Mouse (Mus musculus) forebrain, embryonic 15.5 days (tissue): ENCODE results near the gene Olfr237-ps1. TPM values are rescaled to one million over a fixed set of nuclear protein-coding genes. Genes with fewer than 3 reads are reported as not detected.
"Not testable (repeated sequence)": the region's sequence is repeated elsewhere in the genome, so short reads cannot be mapped to it uniquely, and the experiment has no call there.

ENCODE experiments used
- ATAC-seq: fragments of 200-750 bp; cut with Nextera tagmentation; replicated peaks from 2 replicates; pipeline ENCODE4 v1.8.0; 2017; ENCODE audit warnings: mild to moderate bottlenecking, moderate TSS enrichment, moderate library complexity
- H3K27ac ChIP-seq: fragments of 300-500 bp; sonication (generic); replicated peaks from 2 replicates; pipeline ENCODE4 v1.5.1; 2015; ENCODE audit warnings: mild to moderate bottlenecking, inconsistent platforms
- H3K27me3 ChIP-seq: fragments of 300-500 bp; sonication (generic); 2 replicates; pipeline ENCODE4 v1.6.1; 2015; ENCODE audit warnings: inconsistent platforms
- H3K36me3 ChIP-seq: fragments of 300-500 bp; sonication (generic); 2 replicates; pipeline ENCODE4 v1.6.1; 2015; ENCODE audit warnings: mild to moderate bottlenecking, inconsistent platforms
- H3K4me1 ChIP-seq: fragments of 300-500 bp; sonication (generic); 2 replicates; pipeline ENCODE4 v1.6.1; 2015; ENCODE audit warnings: inconsistent platforms
- H3K4me2 ChIP-seq: fragments of 300-500 bp; sonication (generic); replicated peaks from 2 replicates; pipeline ENCODE4 v1.6.1; 2015; ENCODE audit warnings: mild to moderate bottlenecking, inconsistent platforms
- H3K4me3 ChIP-seq: fragments of 300-500 bp; sonication (generic); 2 replicates; pipeline ENCODE4 v1.5.1; 2015; ENCODE audit warnings: mild to moderate bottlenecking, inconsistent platforms
- H3K9ac ChIP-seq: fragments of 300-500 bp; sonication (generic); replicated peaks from 2 replicates; pipeline ENCODE4 v1.6.1; 2015; ENCODE audit warnings: mild to moderate bottlenecking, inconsistent platforms
- H3K9me3 ChIP-seq: fragments of 300-500 bp; sonication (generic); 2 replicates; pipeline ENCODE4 v1.6.1; 2016; ENCODE audit warnings: inconsistent platforms
- WGBS: fragments of 180-500 bp; shearing (Covaris S2); methylation state at CpG from one replicate; pipeline ENCODE4 v1.1.7; 2015; ENCODE audit warnings: mixed read lengths; 5-methylcytosine and 5-hydroxymethylcytosine counted together
- polyA plus RNA-seq: library from polyadenylated mRNA; unstranded; fragments of >200 nt; fragmentation: Nextera tagmentation; extraction: Ambion mirVana; gene quantifications from 2 replicates; pipeline ENCODE4 v1.2.1, GENCODE M21; 2015

The Olfr237-ps1 gene
- polyA plus RNA-seq: not detected in 2 replicates

DNA sequence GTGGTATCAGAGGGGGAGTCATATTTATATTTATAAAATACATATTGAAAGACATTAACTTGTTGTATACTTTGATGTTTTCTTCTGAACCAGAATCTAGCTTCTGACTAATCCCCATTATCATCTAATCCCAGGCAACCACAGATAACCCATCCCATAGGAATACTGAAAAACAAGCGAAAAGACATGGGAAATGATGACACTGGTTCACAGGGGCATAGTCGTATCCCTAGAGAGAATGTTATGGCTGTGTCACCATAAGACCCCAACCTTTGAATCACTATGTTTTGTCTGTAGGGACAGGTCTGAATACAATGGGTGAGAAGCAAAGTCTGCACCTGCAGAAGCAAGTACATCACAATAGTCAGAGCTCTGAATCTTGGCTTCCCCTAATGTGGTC is at the start of gene Olfr237-ps1:
TSS of gene Olfr237-ps1 (plus strand) at position 301 of the 400 bp plus-strand sequence.
- not testable (repeated sequence) for H3K9ac ChIP-seq, H3K36me3 ChIP-seq, H3K27me3 ChIP-seq, H3K4me2 ChIP-seq, H3K27ac ChIP-seq, H3K4me3 ChIP-seq, H3K4me1 ChIP-seq, ATAC-seq, H3K9me3 ChIP-seq
- WGBS: 89% methylated on average over 2 of the region's 2 CpGs

GRCm38 (mm10) chr6:43106069-43106468 is 40.3 kb upstream of the Olfr237-ps1 start, which contains the start of gene Olfr441:
TSS of gene Olfr441 (plus strand) at chr6:43106369.
- not testable (repeated sequence) for H3K27ac ChIP-seq, H3K9ac ChIP-seq, H3K27me3 ChIP-seq, H3K4me2 ChIP-seq, H3K36me3 ChIP-seq, H3K4me1 ChIP-seq, ATAC-seq, H3K4me3 ChIP-seq, H3K9me3 ChIP-seq
- 92% methylated on average over 1 of the region's 1 CpGs for WGBS

GRCm38 (mm10) chr6:43159502-43159901 is 13.1 kb downstream of the Olfr237-ps1 start:
- Histone ChIP-seq H3K4me1 (no peaks in the 10 kb centered on the region), H3K9me3 (no peaks in the 10 kb centered on the region), H3K4me3 (no peak overlapping the region), H3K4me2 (no peak overlapping the region), H3K36me3 (no peaks in the 10 kb centered on the region), H3K9ac (no peak overlapping the region), H3K27ac (no peak overlapping the region), H3K27me3 (no peaks in the 10 kb centered on the region)
- WGBS: 15% methylated on average over 1 of the region's 1 CpGs
- ATAC-seq: 0 out of 2 replicates have a peak, but pooled peaks have one; percentile 26

DNA sequence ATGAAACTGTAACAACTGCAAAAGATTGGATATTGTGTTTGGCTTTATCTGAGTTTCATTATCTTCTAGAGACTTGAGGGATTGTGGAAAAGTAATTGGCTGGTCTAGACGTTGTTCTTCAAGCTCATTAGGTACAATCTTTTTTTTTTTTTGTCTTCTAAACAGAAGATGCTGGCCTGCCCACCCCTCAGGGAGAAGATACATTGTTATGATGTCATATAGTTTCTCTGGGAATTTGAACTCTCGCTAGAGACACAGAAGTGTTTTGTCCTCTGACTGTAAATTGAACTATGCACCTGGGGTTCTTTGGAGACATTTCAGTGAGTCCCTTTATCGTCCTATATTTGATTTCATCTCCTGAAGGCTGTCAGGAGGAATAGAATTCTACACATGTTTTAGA is 16.6 kb downstream of the Olfr237-ps1 start, which contains the start of gene Olfr437:
TSS of gene Olfr437 (plus strand) at position 301 of the 400 bp plus-strand sequence.
- no peak within 1 kb of the TSS for H3K9ac ChIP-seq
- H3K27me3 ChIP-seq: no peaks in the 10 kb centered on the region
- no peak within 1 kb of the TSS for H3K27ac ChIP-seq
- no peaks in the 10 kb centered on the region for H3K9me3 ChIP-seq
- no peak for ATAC-seq
- H3K4me1 ChIP-seq: no peaks in the 10 kb centered on the region
- WGBS: 62% methylated on average over 3 of the region's 3 CpGs
- no peak within 1 kb of the TSS for H3K4me3 ChIP-seq
- no peaks in the 10 kb centered on the region for H3K36me3 ChIP-seq
- H3K4me2 ChIP-seq: no peak within 1 kb of the TSS

DNA sequence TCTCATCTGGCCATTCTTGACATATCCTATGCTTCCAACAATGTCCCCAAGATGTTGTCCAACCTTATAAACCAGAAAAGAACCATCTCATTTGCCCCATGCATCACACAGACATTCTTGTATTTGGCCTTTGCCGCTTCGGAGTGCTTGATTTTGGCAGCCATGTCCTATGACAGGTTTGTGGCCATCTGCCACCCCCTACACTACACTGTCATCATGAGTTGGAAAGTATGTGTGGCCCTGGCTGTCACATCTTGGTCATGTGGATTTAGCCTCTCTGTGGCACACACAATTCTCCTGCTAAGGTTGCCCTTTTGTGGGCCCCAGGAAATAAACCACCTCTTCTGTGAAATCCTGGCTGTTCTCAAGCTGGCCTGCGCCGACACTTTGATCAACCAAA is 20.9 kb downstream of the Olfr237-ps1 start:
- 97% methylated on average over 4 of the region's 4 CpGs for WGBS
- no peak overlapping the region for H3K4me2 ChIP-seq
- no peaks in the 10 kb centered on the region for H3K36me3 ChIP-seq
- no peaks in the 10 kb centered on the region for H3K4me1 ChIP-seq
- H3K9me3 ChIP-seq: no peaks in the 10 kb centered on the region
- H3K27me3 ChIP-seq: no peaks in the 10 kb centered on the region
- H3K4me3 ChIP-seq: no peak overlapping the region
- H3K27ac ChIP-seq: no peak overlapping the region
- no peak overlapping the region for H3K9ac ChIP-seq
- no peak for ATAC-seq

- Histone ChIP-seq H3K9ac (no peak within 1 kb of the TSS), H3K4me1 (no peaks in the 10 kb centered on the region), H3K36me3 (no peaks in the 10 kb centered on the region), H3K4me2 (no peak within 1 kb of the TSS), H3K27ac (no peak within 1 kb of the TSS), H3K9me3 (no peaks in the 10 kb centered on the region), H3K4me3 (no peak within 1 kb of the TSS), H3K27me3 (no peaks in the 10 kb centered on the region)
- no peak for ATAC-seq
- 84% methylated on average over 4 of the region's 4 CpGs for WGBS
Measured at GRCm38 (mm10) chr6:43171840-43172239, 25.5 kb downstream of the Olfr237-ps1 start, which contains the start of gene Olfr13. TSS of gene Olfr13 (plus strand) at chr6:43172140.

DNA sequence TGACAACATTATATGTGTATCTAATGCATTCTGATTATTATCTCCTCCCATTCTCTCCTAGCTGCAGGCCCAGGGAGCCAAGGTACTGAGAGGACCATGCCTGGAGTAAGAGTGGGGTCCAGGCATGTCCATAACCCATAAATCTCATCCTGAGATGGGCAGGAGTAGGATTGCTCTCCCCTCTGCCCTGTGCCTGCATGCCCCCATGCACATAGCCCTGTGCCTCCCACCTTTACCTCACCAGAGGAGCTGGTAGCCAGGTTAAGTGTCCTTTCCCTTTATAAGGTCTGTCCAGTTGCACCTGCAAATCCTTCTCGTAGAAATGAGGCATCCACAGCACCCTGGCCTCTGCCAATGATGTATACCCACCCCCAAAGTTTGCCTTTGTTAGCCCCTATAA is 31.8 kb downstream of the Olfr237-ps1 start:
- H3K27ac ChIP-seq: no peak overlapping the region
- no peaks in the 10 kb centered on the region for H3K27me3 ChIP-seq
- 65% methylated on average over 1 of the region's 1 CpGs for WGBS
- no peak overlapping the region for H3K9ac ChIP-seq
- H3K4me2 ChIP-seq: no peak overlapping the region
- peaks cover 10% of the 10 kb centered on the region for H3K4me1 ChIP-seq
- no peak overlapping the region for H3K4me3 ChIP-seq
- ATAC-seq: peak; percentile 20; the same call in 1 of the 2 replicates
- no peaks in the 10 kb centered on the region for H3K36me3 ChIP-seq
- H3K9me3 ChIP-seq: no peaks in the 10 kb centered on the region

GRCm38 (mm10) chr6:43178584-43179501 is 32.5 kb downstream of the Olfr237-ps1 start:
- H3K36me3 ChIP-seq: no peaks in the 10 kb centered on the region
- WGBS: 41% methylated on average over 6 of the region's 6 CpGs
- H3K4me3 ChIP-seq: no peak overlapping the region

GRCm38 (mm10) chr6:43190986-43191385 is 44.6 kb downstream of the Olfr237-ps1 start:
- 83% methylated on average over 3 of the region's 3 CpGs for WGBS
- ATAC-seq: no peak
- H3K27ac ChIP-seq: no peak overlapping the region
- no peak overlapping the region for H3K9ac ChIP-seq
- H3K4me3 ChIP-seq: no peak overlapping the region
- no peaks in the 10 kb centered on the region for H3K27me3 ChIP-seq
- H3K4me1 ChIP-seq: no peaks in the 10 kb centered on the region
- H3K4me2 ChIP-seq: no peak overlapping the region
- H3K36me3 ChIP-seq: no peaks in the 10 kb centered on the region
- no peaks in the 10 kb centered on the region for H3K9me3 ChIP-seq

More at GRCm38 (mm10) chr6:43178584-43179501, 32.5 kb downstream of the Olfr237-ps1 start:
- no peaks in the 10 kb centered on the region for H3K9me3 ChIP-seq
- peak; percentile 79 for ATAC-seq
- H3K27ac ChIP-seq: no peak overlapping the region
- peaks cover 10% of the 10 kb centered on the region for H3K4me1 ChIP-seq
- H3K4me2 ChIP-seq: no peak overlapping the region
- no peak overlapping the region for H3K9ac ChIP-seq
- no peaks in the 10 kb centered on the region for H3K27me3 ChIP-seq

DNA sequence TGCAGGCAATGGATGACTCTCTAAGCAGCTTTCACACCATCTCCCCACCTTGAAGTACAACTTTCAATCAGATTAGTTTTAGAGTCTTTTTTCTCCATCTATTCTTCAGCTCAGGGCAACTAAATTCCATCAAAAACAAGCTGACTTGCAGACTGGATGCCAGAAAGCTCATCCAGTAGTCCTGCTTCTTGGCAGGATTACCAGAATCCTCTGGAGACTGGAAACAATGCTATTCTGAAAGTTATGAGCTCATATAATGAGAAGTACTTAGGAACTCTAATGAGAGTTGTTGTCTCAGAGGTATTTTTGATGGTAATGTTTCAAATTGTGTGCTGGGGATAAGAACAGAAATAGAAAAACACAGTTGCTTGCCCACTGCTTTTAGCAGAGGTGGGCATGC is 50.4 kb downstream of the Olfr237-ps1 start, which contains the start of gene Olfr435:
TSS of gene Olfr435 (plus strand) at position 366 of the 400 bp plus-strand sequence.
- Histone ChIP-seq H3K27ac (no peak within 1 kb of the TSS), H3K27me3 (no peaks in the 10 kb centered on the region), H3K4me1 (no peaks in the 10 kb centered on the region), H3K36me3 (no peaks in the 10 kb centered on the region), H3K4me2 (no peak within 1 kb of the TSS), H3K9me3 (no peaks in the 10 kb centered on the region), H3K4me3 (no peak within 1 kb of the TSS), H3K9ac (no peak within 1 kb of the TSS)
- no peak for ATAC-seq

GRCm38 (mm10) chr6:43198094-43198493 is 51.7 kb downstream of the Olfr237-ps1 start:
- ATAC-seq: no peak
- Histone ChIP-seq H3K27ac (no peak overlapping the region), H3K4me3 (no peak overlapping the region), H3K36me3 (no peaks in the 10 kb centered on the region), H3K4me1 (no peaks in the 10 kb centered on the region), H3K27me3 (no peaks in the 10 kb centered on the region), H3K9ac (no peak overlapping the region), H3K4me2 (no peak overlapping the region), H3K9me3 (no peaks in the 10 kb centered on the region)
- 83% methylated on average over 3 of the region's 3 CpGs for WGBS

- H3K9me3 ChIP-seq: no peaks in the 10 kb centered on the region
- H3K27ac ChIP-seq: no peak overlapping the region
- no peak overlapping the region for H3K4me3 ChIP-seq
- H3K4me1 ChIP-seq: no peaks in the 10 kb centered on the region
- H3K4me2 ChIP-seq: no peak overlapping the region
- H3K36me3 ChIP-seq: no peaks in the 10 kb centered on the region
- H3K27me3 ChIP-seq: no peaks in the 10 kb centered on the region
- no peak for ATAC-seq
- no peak overlapping the region for H3K9ac ChIP-seq
Measured at GRCm38 (mm10) chr6:43202786-43203185, 56.4 kb downstream of the Olfr237-ps1 start.
